Mouse (Mus musculus): Measurements from ENCODE around the gene Pygm.

The Pygm gene

GRCm38 (mm10) chr19:6408749-6409148 is 24.6 kb downstream of the Pygm start:
- no peak for DNase-seq (ENCODE audit: low spot score in 2 of 2)

- no peak for DNase-seq (ENCODE audit: low spot score in 2 of 2)
These were observed 25.0 kb downstream of the Pygm start for GRCm38 (mm10) chr19:6409176-6409575.

GRCm38 (mm10) chr19:6409936-6410335 is 25.7 kb downstream of the Pygm start:
- no peak for DNase-seq (ENCODE audit: low spot score in 2 of 2)

- no peak for DNase-seq (ENCODE audit: low spot score in 2 of 2)
These were observed 28.6 kb downstream of the Pygm start for GRCm38 (mm10) chr19:6412798-6413197.

GRCm38 (mm10) chr19:6415454-6415853 is 31.3 kb downstream of the Pygm start:
- no peak for DNase-seq (ENCODE audit: low spot score in 2 of 2)

GRCm38 (mm10) chr19:6416124-6416770 is 32.0 kb downstream of the Pygm start:
- DNase-seq (ENCODE audit: low spot score in 2 of 2): no peak

GRCm38 (mm10) chr19:6416894-6417761 is 32.9 kb downstream of the Pygm start:
- DNase-seq (ENCODE audit: low spot score in 2 of 2): no peak

- peak; percentile 88 to 93 for DNase-seq (ENCODE audit: low spot score in 2 of 2)
These were observed 34.2 kb downstream of the Pygm start, which contains the start of gene Nrxn2 for GRCm38 (mm10) chr19:6418233-6418879. TSS of gene Nrxn2 (plus strand) at chr19:6418731.

DNA sequence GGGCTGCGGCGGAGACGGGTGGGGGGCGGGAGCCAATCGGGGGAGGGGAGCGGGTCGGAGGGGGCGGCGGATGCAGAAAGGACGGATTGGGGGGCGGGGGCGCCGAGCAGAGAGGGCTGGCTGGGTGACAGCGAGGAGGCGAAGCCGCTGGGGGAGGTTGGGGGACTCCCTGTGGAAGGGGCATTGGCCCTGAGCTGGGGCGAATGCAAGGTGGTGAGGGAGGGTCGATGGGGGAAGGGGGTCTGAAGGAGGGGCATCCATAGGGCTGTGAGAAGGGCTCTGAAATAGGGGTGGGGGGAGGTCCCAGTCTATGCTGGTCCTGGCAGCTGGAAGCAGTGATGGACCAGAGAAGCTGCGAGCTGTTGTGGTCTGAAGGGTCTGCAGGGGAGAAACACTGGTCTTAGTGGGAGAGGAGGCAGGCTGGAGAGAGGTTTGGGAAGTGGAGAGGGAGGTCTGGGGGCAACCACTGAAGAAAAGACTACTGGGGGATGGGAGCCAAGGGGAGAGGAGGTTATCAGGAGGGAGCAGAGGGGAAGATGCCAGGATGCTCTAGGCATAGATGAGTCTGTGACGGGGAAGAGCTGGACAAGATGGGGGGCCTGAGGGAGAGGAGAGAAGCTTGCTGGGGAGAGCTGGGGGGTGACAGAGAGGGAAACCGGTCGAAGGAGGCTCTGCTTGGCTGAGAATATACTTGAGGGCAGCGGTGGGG is 34.9 kb downstream of the Pygm start:
- no peak for DNase-seq (ENCODE audit: low spot score in 2 of 2)

- no peak for DNase-seq (ENCODE audit: low spot score in 2 of 2)
These were observed 35.7 kb downstream of the Pygm start for GRCm38 (mm10) chr19:6419805-6420310.

- DNase-seq (ENCODE audit: low spot score in 2 of 2): peak; percentile 71 to 79
These were observed 36.4 kb downstream of the Pygm start for GRCm38 (mm10) chr19:6420481-6421210.

- DNase-seq (ENCODE audit: low spot score in 2 of 2): peak in 1 of 2 experiments; percentile 81
These were observed 37.0 kb downstream of the Pygm start for GRCm38 (mm10) chr19:6421211-6421590.

DNA sequence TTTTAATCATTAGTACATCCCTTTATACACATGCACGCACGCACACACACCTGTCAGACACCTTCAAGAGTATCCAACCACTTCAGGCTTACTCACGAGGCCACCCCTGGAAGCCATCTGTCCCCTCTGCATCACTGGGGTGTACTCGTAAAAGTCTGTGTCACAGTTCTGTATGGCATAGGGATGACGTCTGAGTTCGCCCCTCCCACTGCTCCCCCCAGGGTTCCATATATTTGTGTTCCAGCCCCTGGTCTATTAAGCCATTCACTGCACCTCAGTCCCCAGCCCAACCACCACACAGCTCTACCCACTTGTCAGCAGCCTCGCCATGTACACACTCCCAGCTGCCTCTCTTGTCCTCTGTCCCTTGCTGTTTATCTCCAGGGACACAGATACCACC is 37.8 kb downstream of the Pygm start:
- no peak for DNase-seq (ENCODE audit: low spot score in 2 of 2)

- DNase-seq (ENCODE audit: low spot score in 2 of 2): peak in 1 of 2 experiments; percentile 82
These were observed 39.0 kb downstream of the Pygm start for GRCm38 (mm10) chr19:6423241-6423640.

DNA sequence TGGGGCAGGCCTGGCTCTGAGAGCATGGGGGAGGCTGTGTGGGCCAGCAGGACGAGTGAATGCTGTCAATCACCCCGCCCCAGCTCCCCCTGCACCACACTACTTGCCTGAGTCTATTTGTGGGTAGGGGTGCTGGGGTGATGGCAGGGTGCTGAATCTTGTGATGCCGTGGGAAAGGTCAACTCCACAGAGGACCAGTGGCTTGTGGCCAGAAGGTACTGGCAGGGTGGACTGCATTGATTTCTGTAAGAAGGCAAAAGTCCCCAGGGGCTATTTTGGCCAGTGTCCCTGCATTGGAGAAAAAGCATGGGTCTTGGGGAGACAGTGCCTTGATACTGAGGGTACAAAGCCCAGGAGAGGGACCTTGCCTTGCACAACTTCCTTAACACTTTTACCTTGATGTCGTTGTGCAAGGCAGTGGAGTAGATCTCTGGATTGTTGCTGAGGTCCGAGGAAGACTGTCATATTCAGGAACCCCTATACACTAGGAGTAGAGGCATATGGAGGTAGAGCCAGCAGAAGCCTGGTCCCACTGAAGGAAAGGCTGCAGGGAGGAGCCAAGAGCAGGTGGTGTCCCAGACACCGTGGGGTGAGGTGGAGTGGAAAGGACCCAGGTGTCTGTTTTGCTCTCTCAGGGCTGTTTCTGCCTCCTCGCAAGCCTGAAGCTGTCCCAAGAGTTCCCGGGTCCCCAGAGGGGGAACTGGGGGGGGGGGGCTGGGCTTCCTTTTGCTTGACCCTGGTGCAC is 40.1 kb downstream of the Pygm start:
- no peak for DNase-seq (ENCODE audit: low spot score in 2 of 2)

- no peak for DNase-seq (ENCODE audit: low spot score in 2 of 2)
These were observed 41.4 kb downstream of the Pygm start for GRCm38 (mm10) chr19:6425595-6425994.

DNA sequence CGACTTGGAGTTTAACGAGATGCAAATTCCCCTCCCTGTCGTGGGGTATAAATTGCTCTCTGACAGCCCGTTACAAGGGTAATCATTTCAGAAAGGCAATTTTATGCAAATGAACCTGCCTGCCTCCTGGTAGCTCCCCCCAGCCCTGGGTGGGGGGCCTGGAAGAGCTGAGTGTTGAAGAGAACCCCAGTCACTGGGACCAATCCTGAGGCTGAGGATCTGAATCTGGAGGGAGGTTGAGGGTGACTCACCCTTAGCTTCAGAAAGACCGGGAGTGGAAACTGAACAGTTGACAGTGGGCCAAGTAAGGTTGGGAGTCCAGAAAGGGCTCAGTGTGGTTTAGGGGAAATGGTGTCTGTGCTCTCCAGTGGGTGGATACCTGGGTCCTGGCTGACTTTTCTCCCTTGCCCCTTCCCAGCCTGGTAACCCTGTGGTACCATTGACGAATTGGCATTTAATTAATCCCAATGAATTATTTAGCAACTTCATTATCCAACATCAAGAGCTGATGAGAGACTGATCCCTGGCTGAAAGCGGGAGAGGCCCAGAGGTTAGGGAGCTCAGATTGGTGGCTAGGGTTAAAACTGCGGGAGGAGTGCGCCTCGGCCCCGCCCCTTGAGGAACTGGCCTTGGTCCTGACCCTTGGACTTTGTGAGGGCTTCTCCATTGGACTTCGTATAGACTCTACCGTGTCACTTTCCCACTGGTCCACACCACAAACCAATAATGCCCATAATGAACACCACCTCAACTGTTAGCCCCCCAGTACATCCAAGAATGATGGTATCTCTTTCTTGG is 42.7 kb downstream of the Pygm start:
- no peak for DNase-seq (ENCODE audit: low spot score in 2 of 2)

GRCm38 (mm10) chr19:6427653-6428434 is 43.6 kb downstream of the Pygm start:
- peak in 1 of 2 experiments; percentile 39 for DNase-seq (ENCODE audit: low spot score in 2 of 2)
